Mouse (Mus musculus) kidney, adult 2 months (tissue): Measurements from ENCODE around the gene Ldb1. TPM values are rescaled to one million over a fixed set of nuclear protein-coding genes. Genes with fewer than 3 reads are reported as not detected.

Source experiments
- DNase-seq: peaks from one replicate; pipeline ENCODE4 v3.0.0; 2021
- H3K27ac ChIP-seq: fragments of 200-500 bp; 2 replicates; pipeline ENCODE4 v1.5.1; 2012; ENCODE audit warnings: low read depth, low read length, control low read depth, inconsistent platforms; ENCODE audit not compliant: insufficient read depth
- H3K27me3 ChIP-seq: fragments of 200-500 bp; replicated peaks from 2 replicates; pipeline ENCODE4 v1.6.1; 2012; ENCODE audit warnings: mild to moderate bottlenecking, moderate library complexity, low read length, inconsistent platforms; ENCODE audit not compliant: control insufficient read depth, insufficient read depth
- H3K36me3 ChIP-seq: fragments of 200-500 bp; 2 replicates; pipeline ENCODE4 v1.6.1; 2012; ENCODE audit warnings: mild to moderate bottlenecking, moderate library complexity, low read length, inconsistent platforms; ENCODE audit not compliant: control insufficient read depth, insufficient read depth
- H3K4me1 ChIP-seq: fragments of 200-500 bp; 2 replicates; pipeline ENCODE4 v1.6.1; 2011; ENCODE audit warnings: low read length; ENCODE audit not compliant: control insufficient read depth, insufficient read depth
- H3K4me3 ChIP-seq: fragments of 200-500 bp; 2 replicates; pipeline ENCODE4 v1.5.1; 2011; ENCODE audit warnings: mild to moderate bottlenecking, low read depth, low read length, control low read depth; ENCODE audit not compliant: insufficient read depth
- CTCF ChIP-seq: fragments of 200-500 bp; conservative IDR thresholded peaks from 2 replicates; pipeline ENCODE4 v1.5.1; 2011; ENCODE audit warnings: low read depth, mild to moderate bottlenecking, control low read depth, low read length, moderate library complexity, mixed read lengths; ENCODE audit not compliant: insufficient read depth, insufficient read length
- POLR2A ChIP-seq: fragments of 200-500 bp; IDR thresholded peaks from one replicate; pipeline ENCODE4 v1.6.1; 2011; ENCODE audit warnings: low read depth, low read length, control low read depth
- WGBS: fragments of 180-500 bp; shearing (Covaris S2); methylation state at CpG from one replicate; pipeline ENCODE4 v1.1.7; 2018; 5-methylcytosine and 5-hydroxymethylcytosine counted together
- polyA plus RNA-seq: library from polyadenylated mRNA; depleted of rRNA; stranded (reverse); fragments of >200 nt; gene quantifications from 2 replicates; pipeline ENCODE4 v1.2.3, GENCODE M21; 2012

Gene Ldb1
- polyA plus RNA-seq, 1 experiment: 107 TPM

GRCm38 (mm10) chr19:46035971-46036370 lies 9.0 kb downstream of the Ldb1 start:
- Histone ChIP-seq H3K4me1 (peaks cover 20% of the 10 kb centered on the region), H3K4me3 (no peak overlapping the region), H3K27me3 (no peaks in the 10 kb centered on the region), H3K36me3 (peaks cover 8% of the 10 kb centered on the region), H3K27ac (no peak overlapping the region)
- no peak for DNase-seq
- TF ChIP-seq CTCF: no peak
- TF ChIP-seq POLR2A: no peak
- 82% methylated on average over 13 of the region's 13 CpGs for WGBS

- Histone ChIP-seq H3K4me1 (peaks cover 11% of the 10 kb centered on the region), H3K4me3 (no peak overlapping the region), H3K27ac (no peak overlapping the region), H3K36me3 (peaks cover 8% of the 10 kb centered on the region), H3K27me3 (no peaks in the 10 kb centered on the region)
- no peak for DNase-seq
- TF ChIP-seq CTCF: no peak
- TF ChIP-seq POLR2A: no peak
- 93% methylated on average over 11 of the region's 11 CpGs for WGBS
Observed at GRCm38 (mm10) chr19:46033911-46034310, 11.1 kb downstream of the Ldb1 start.

GRCm38 (mm10) chr19:46032731-46033510 lies 12.1 kb downstream of the Ldb1 start:
- Histone ChIP-seq H3K4me1 (peaks cover 2% of the 10 kb centered on the region; the same call in 1 of the 2 replicates), H3K4me3 (no peak overlapping the region), H3K36me3 (peaks cover 8% of the 10 kb centered on the region), H3K27ac (no peak overlapping the region), H3K27me3 (no peaks in the 10 kb centered on the region)
- WGBS: 72% methylated on average over 26 of the region's 26 CpGs
- TF ChIP-seq POLR2A (no peak), CTCF (no peak)
- DNase-seq: no peak

GRCm38 (mm10) chr19:46031689-46032432 lies 13.2 kb downstream of the Ldb1 start:
- no peak overlapping the region for H3K4me3 ChIP-seq
- H3K4me1 ChIP-seq: no peaks in the 10 kb centered on the region
- H3K36me3 ChIP-seq: peaks cover 8% of the 10 kb centered on the region
- no peak overlapping the region for H3K27ac ChIP-seq
- H3K27me3 ChIP-seq: no peaks in the 10 kb centered on the region
- no peak for DNase-seq
- WGBS: 69% methylated on average over 9 of the region's 9 CpGs
- TF ChIP-seq POLR2A: no peak
- no peak for TF ChIP-seq CTCF

GRCm38 (mm10) chr19:46030196-46030983 lies 14.6 kb downstream of the Ldb1 start:
- no peak for DNase-seq
- Histone ChIP-seq H3K27me3 (no peaks in the 10 kb centered on the region), H3K36me3 (peaks cover 8% of the 10 kb centered on the region), H3K27ac (no peak overlapping the region), H3K4me3 (no peak overlapping the region), H3K4me1 (no peaks in the 10 kb centered on the region)
- no peak for TF ChIP-seq POLR2A
- no peak for TF ChIP-seq CTCF
- WGBS: 95% methylated on average over 10 of the region's 10 CpGs

- Histone ChIP-seq H3K4me3 (no peak overlapping the region), H3K27ac (no peak overlapping the region), H3K4me1 (no peaks in the 10 kb centered on the region), H3K27me3 (no peaks in the 10 kb centered on the region), H3K36me3 (peaks cover 4% of the 10 kb centered on the region)
- 48% methylated on average over 1 of the region's 1 CpGs for WGBS
- no peak for TF ChIP-seq CTCF
- no peak for TF ChIP-seq POLR2A
- no peak for DNase-seq
Observed at GRCm38 (mm10) chr19:46029652-46030051, 15.4 kb downstream of the Ldb1 start.

- no peak for DNase-seq
- Histone ChIP-seq H3K27me3 (no peaks in the 10 kb centered on the region), H3K4me3 (no peak overlapping the region), H3K27ac (no peak overlapping the region), H3K4me1 (no peaks in the 10 kb centered on the region), H3K36me3 (peaks cover 4% of the 10 kb centered on the region)
- WGBS: 72% methylated on average over 11 of the region's 11 CpGs
- peak; percentile 35; the same call in 1 of the 2 replicates for TF ChIP-seq CTCF
- TF ChIP-seq POLR2A: no peak
Observed at GRCm38 (mm10) chr19:46028747-46029320, 16.2 kb downstream of the Ldb1 start.
